Mouse (Mus musculus): ENCODE results near the gene Cops2. TPM values are rescaled to one million over a fixed set of nuclear protein-coding genes. Genes with fewer than 3 reads are reported as not detected.

Cops2 gene
- polyA plus RNA-seq, 1 experiment from 2014 or later: 36.8 TPM

DNA sequence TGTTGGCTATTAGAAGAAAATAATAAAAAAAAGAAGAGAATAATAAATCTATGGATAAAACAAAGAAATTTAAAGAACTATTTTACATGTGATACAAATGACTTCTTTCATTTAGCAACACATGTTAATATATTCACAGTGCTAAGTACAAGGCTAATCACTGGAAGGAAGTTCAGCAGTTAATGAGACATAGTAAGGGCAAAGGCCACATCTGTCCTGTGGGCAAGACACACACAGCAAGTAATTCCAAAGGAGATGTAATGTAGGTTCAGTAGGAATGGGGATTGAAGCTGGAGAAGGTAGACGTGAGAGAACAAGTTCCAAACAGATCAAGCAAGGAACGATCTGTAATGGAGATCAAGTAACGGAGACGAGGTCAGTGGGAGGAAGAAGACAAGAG lies 74.5 kb downstream of the Cops2 start:
- no peak overlapping the region for H3K9ac ChIP-seq (ENCODE audit: low read length)
- ATAC-seq (ENCODE audit: low FRiP score, low TSS enrichment) (no peak), DNase-seq (ENCODE audit: low spot score) (no peak)
- H3K9me3 ChIP-seq (ENCODE audit: control insufficient read depth, low read length): no peaks in the 10 kb centered on the region
- WGBS: 64% methylated on average over 4 of the region's 4 CpGs
- no peak overlapping the region for H3K27ac ChIP-seq (replicated peaks)
- TF ChIP-seq EP300 (optimal IDR thresholded peaks at IDR 0.05) (no peak), CTCF (IDR thresholded peaks at IDR 0.05; ENCODE audit: low read depth) (no peak)
- no peaks in the 10 kb centered on the region for H3K27me3 ChIP-seq (ENCODE audit: control insufficient read depth, insufficient read depth, low read length)
- H3K4me1 ChIP-seq (replicated peaks; ENCODE audit: control insufficient read depth, insufficient read depth): 0 out of 2 replicates have a peak, but pooled peaks cover 6% of the 10 kb centered on the region
- H3K4me2 ChIP-seq (replicated peaks; ENCODE audit: low read depth): no peak overlapping the region
- H3K4me3 ChIP-seq (ENCODE audit: low read depth, low read length): no peak overlapping the region
- no peaks in the 10 kb centered on the region for H3K36me3 ChIP-seq (ENCODE audit: control insufficient read depth, insufficient read depth, low read length)

DNA sequence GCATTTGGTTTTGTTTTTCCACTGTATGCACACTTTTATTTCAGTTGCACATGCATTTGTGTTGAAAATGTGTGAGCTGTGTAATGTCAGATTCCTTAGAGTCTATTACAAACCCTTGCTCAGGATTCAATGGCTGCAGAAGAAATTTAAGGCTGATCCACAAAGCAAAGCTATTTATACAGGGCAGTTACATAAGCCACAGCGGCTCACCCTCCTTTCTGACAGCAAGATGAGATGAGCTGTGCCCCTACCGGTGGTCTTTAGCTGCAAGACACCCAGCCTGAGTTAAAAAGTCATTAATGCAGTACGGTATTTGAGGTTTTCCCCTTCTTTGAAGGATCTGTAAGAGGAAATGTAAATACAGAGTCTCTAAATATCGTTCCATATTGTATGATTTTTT lies 75.1 kb downstream of the Cops2 start:
- no peak for TF ChIP-seq EP300 (optimal IDR thresholded peaks at IDR 0.05)
- TF ChIP-seq CTCF (IDR thresholded peaks at IDR 0.05; ENCODE audit: low read depth): no peak
- H3K4me2 ChIP-seq (replicated peaks; ENCODE audit: low read depth): no peak overlapping the region
- H3K9ac ChIP-seq (ENCODE audit: low read length): no peak overlapping the region
- ATAC-seq (ENCODE audit: low FRiP score, low TSS enrichment): no peak
- 0 out of 2 replicates have a peak, but pooled peaks cover 6% of the 10 kb centered on the region for H3K4me1 ChIP-seq (replicated peaks; ENCODE audit: control insufficient read depth, insufficient read depth)
- no peak overlapping the region for H3K4me3 ChIP-seq (ENCODE audit: low read depth, low read length)
- WGBS: 55% methylated on average over 4 of the region's 4 CpGs
- no peaks in the 10 kb centered on the region for H3K9me3 ChIP-seq (ENCODE audit: control insufficient read depth, low read length)
- no peak for DNase-seq (ENCODE audit: low spot score)
- no peaks in the 10 kb centered on the region for H3K27me3 ChIP-seq (ENCODE audit: control insufficient read depth, insufficient read depth, low read length)
- no peak overlapping the region for H3K27ac ChIP-seq (replicated peaks)
- H3K36me3 ChIP-seq (ENCODE audit: control insufficient read depth, insufficient read depth, low read length): no peaks in the 10 kb centered on the region

DNA sequence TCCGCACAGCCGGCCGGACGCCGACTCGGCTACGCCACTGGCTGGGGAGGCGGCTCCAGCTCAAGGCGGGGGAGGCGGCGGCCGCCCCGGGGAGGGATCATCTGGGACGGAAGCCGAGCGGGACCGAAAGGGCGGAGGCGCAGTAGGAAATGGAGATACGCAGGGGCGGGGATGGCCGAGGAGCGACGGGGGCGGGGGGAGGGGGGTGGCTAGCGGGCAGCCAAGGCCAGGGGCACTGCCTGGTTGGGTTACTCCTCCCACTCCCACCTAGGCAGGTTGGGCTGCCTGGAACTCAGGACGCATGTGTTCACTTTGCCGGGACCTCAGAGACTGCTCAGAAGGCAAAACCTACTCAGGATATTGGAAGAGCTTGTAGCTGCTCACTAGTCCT lies 76.2 kb downstream of the Cops2 start, which contains the start of gene Secisbp2l:
Secisbp2l (minus strand) TSS at position 152 of the 391 bp plus-strand sequence.
- Histone ChIP-seq H3K27me3 (ENCODE audit: control insufficient read depth, insufficient read depth, low read length) (no peaks in the 10 kb centered on the region), H3K36me3 (ENCODE audit: control insufficient read depth, insufficient read depth, low read length) (no peaks in the 10 kb centered on the region), H3K4me2 (replicated peaks; ENCODE audit: low read depth) (peak within 1 kb of the TSS; percentile 63), H3K9me3 (ENCODE audit: control insufficient read depth, low read length) (no peaks in the 10 kb centered on the region), H3K4me3 (ENCODE audit: low read depth, low read length) (peak within 1 kb of the TSS; percentile 91), H3K27ac (replicated peaks) (peak within 1 kb of the TSS; percentile 95), H3K9ac (ENCODE audit: low read length) (peak within 1 kb of the TSS; percentile 89), H3K4me1 (replicated peaks; ENCODE audit: control insufficient read depth, insufficient read depth) (0 out of 2 replicates have a peak, but pooled peaks cover 6% of the 10 kb centered on the region)
- ATAC-seq (ENCODE audit: low FRiP score, low TSS enrichment) (peak; percentile 98), DNase-seq (ENCODE audit: low spot score) (peak; percentile 96)
- no peak for TF ChIP-seq CTCF (IDR thresholded peaks at IDR 0.05; ENCODE audit: low read depth)
- no peak for TF ChIP-seq EP300 (optimal IDR thresholded peaks at IDR 0.05)
- 0% methylated on average over 26 of the region's 28 CpGs for WGBS

DNA sequence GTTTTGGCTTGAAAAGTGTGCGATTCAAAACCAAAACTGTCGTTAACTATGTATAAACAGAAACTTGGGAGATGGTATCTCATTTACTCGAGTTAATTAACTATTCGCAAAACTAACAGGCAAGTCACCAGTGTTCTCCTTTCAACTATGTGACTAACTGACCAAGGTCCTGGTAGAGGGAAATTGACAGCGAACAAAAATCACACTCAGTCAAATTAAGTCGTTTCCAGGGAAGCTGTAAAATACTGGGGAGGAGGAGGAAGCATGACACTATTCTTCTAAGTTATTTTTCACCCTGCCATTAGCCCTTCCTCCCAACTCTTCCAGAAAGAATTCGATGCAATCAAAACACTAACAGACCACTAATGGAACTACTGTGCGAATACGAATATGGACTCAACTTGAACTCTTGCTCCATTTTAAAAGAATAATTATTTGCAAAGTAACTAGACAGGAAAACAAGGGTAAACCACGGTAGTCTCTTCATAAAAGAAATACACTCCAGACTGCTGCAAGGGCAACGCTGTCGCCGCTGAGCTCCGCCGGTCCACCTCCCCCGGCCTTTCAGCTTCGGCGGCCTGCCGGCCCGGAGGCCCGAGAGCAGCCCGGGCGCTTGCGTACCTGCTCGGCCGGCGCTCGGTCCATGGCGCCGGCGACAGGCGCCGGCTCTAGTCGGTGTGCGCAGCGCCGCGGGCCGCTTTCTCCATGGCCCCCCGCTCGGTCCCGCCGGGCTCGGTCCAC lies 76.8 kb downstream of the Cops2 start:
- ATAC-seq (ENCODE audit: low FRiP score, low TSS enrichment): 0 out of 2 replicates have a peak, but pooled peaks have one; percentile 6

DNA sequence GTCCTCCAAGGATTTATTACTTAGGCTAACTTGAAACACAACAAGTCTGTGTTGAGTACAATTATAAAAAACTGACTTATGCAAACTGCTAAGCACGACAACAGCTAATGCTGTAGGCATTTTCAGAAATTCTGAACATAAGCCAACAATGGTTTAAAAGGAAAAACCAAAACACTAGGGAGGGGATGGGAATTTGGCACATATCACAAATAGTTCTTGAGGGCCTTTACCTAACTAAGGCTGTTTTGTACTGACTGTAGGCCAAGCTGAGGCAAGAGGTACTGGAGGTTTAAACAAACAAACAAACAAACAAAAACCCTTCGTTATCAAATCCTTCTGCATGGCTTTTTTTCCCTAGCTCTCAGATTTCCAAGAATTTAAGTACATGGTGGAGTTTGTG lies 77.9 kb downstream of the Cops2 start:
- Histone ChIP-seq H3K4me2 (replicated peaks; ENCODE audit: low read depth) (peak overlapping the region; percentile 63), H3K9ac (ENCODE audit: low read length) (peak overlapping the region; percentile 38; the same call in 1 of the 2 replicates), H3K36me3 (ENCODE audit: control insufficient read depth, insufficient read depth, low read length) (no peaks in the 10 kb centered on the region), H3K4me3 (ENCODE audit: low read depth, low read length) (peak overlapping the region; percentile 91; the same call in 1 of the 2 replicates), H3K4me1 (replicated peaks; ENCODE audit: control insufficient read depth, insufficient read depth) (0 out of 2 replicates have a peak, but pooled peaks cover 6% of the 10 kb centered on the region), H3K27me3 (ENCODE audit: control insufficient read depth, insufficient read depth, low read length) (no peaks in the 10 kb centered on the region), H3K27ac (replicated peaks) (no peak overlapping the region), H3K9me3 (ENCODE audit: control insufficient read depth, low read length) (no peaks in the 10 kb centered on the region)
- DNase-seq (ENCODE audit: low spot score) (no peak), ATAC-seq (ENCODE audit: low FRiP score, low TSS enrichment) (no peak)
- no peak for TF ChIP-seq EP300 (optimal IDR thresholded peaks at IDR 0.05)
- TF ChIP-seq CTCF (IDR thresholded peaks at IDR 0.05; ENCODE audit: low read depth): no peak
- 40% methylated on average over 2 of the region's 2 CpGs for WGBS

More for the DNA sequence above, 76.8 kb downstream of the Cops2 start:
- H3K27me3 ChIP-seq (ENCODE audit: control insufficient read depth, insufficient read depth, low read length): no peaks in the 10 kb centered on the region
- no peaks in the 10 kb centered on the region for H3K36me3 ChIP-seq (ENCODE audit: control insufficient read depth, insufficient read depth, low read length)
- peak overlapping the region; percentile 89 for H3K9ac ChIP-seq (ENCODE audit: low read length)
- H3K27ac ChIP-seq (replicated peaks): peak overlapping the region; percentile 95
- no peak for DNase-seq (ENCODE audit: low spot score)
- peak overlapping the region; percentile 91 for H3K4me3 ChIP-seq (ENCODE audit: low read depth, low read length)
- H3K9me3 ChIP-seq (ENCODE audit: control insufficient read depth, low read length): no peaks in the 10 kb centered on the region
- 2% methylated on average over 42 of the region's 44 CpGs for WGBS
- peak overlapping the region; percentile 63 for H3K4me2 ChIP-seq (replicated peaks; ENCODE audit: low read depth)
- H3K4me1 ChIP-seq (replicated peaks; ENCODE audit: control insufficient read depth, insufficient read depth): 0 out of 2 replicates have a peak, but pooled peaks cover 6% of the 10 kb centered on the region
- no peak for TF ChIP-seq EP300 (optimal IDR thresholded peaks at IDR 0.05)
- TF ChIP-seq CTCF (IDR thresholded peaks at IDR 0.05; ENCODE audit: low read depth): no peak

Other genes with a start within 250 kb of the Cops2 start
- gene Cep152, start 234.0 kb downstream of the Cops2 start, polyA plus RNA-seq (2015; fragmentation: Nextera tagmentation; extraction: Ambion mirVana): 0.94 and 1.2 TPM in 2 replicates
- 97.9 and 98.3 TPM in 2 replicates for gene Eid1, start 186.0 kb downstream of the Cops2 start, polyA plus RNA-seq (2015; fragmentation: Nextera tagmentation; extraction: Ambion mirVana)
- gene Shc4, start 135.0 kb downstream of the Cops2 start, polyA plus RNA-seq (2015; fragmentation: Nextera tagmentation; extraction: Ambion mirVana): 1.0 and 1.1 TPM in 2 replicates
- 8.7 and 9.5 TPM in 2 replicates for gene Secisbp2l, start 76.3 kb downstream of the Cops2 start, polyA plus RNA-seq (2015; fragmentation: Nextera tagmentation; extraction: Ambion mirVana)
- gene Galk2, start within 50 bp of the Cops2 start, polyA plus RNA-seq (2015; fragmentation: Nextera tagmentation; extraction: Ambion mirVana): 30.8 and 33.5 TPM in 2 replicates
- 4.3 and 5.5 TPM in 2 replicates for gene Fgf7, start 175.5 kb upstream of the Cops2 start, polyA plus RNA-seq (2015; fragmentation: Nextera tagmentation; extraction: Ambion mirVana)

All from stomach, postnatal 0 days (tissue).